Mouse (Mus musculus): ENCODE data around the gene Nostrin.

Nostrin gene

DNA sequence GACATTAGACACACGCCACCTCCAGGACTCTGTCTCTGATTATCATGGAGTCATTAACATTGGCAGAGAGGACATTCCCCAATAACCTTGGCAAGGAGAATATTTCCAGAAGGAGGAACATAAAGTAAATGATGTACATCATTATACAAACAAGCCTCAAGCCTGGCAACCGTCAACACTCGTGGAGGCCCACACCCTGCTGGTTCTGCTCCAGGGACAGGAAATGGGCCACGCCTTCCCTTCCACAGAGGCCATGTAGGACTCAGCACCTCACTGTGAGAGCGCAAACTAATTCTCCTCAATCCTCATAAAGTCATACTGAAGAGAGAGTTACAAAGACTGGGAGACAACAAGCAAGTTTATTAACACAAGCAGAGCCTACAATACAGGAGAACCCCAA is 58.0 kb downstream of the Nostrin start:
- no peak for DNase-seq (ENCODE audit: low spot score in 2 of 2)

DNA sequence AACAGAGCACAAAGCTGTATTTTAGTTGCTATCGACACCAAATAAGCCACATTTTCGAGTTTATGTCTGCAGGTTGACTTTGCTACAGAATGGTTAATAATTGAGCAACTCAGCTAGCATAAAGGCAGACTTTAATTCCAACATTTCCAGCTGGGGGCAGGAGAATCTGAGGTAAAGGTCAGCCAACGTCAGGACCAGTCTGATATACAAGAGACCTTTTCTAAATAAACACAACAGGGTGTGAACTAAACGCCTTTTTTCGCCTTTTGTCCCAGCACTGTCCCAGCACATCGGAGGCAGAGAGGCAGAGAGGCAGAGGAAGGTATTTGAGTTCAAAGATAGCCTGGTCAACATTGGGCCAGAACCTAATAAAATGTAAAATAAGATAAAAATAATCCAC is 69.6 kb downstream of the Nostrin start:
- no peak for DNase-seq (ENCODE audit: low spot score in 2 of 2)

DNA sequence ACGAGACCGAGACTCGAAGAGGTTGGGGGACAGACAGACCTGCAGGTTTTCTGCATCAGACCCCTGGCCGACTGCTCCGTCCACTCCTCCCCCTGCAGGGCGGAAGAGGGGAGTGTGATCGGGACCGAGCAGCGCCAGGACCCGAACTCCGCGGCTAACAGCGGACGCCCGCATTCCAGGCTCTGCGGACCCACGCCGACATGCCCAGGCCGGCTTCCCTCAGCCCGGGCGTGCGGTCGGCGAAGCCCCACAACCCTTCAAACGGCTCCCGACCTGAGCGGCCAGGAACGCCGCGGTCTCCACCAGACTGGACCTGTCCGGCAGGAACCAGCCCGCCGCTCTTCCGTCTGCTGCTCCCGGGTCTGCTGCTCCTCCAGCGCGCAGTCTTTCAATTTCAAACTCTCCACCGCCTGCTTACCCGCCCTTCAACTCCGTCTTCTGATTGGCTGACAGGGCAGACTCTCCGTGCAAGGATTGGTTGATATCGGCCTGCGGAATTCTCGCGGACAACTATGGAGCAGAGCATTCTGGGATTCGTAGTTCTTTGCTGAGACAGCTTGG is 70.3 kb downstream of the Nostrin start, which contains the start of gene Spc25:
Gene Spc25 (minus strand): TSS at position 404 of the 561 bp plus-strand sequence.
- peak; percentile 71 to 82 for DNase-seq (ENCODE audit: low spot score in 2 of 2)

DNA sequence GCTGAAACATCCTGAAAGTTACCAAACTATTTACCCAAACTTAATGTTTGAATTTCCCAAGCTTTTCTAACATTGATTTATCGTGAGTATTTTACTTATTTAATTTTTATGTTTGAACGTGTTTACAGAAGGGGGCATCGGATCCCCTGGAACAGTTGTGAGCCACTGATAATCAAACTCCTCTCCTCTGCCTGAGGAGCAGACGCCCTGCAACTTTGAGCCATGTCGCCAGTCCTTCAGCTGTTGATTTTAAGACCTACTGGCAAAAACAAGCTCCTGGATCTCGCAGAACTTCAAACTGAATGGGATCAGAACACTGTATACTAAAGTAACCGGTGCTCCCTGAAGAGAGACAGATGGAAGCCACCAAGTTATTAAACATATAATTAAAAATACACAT is 70.9 kb downstream of the Nostrin start:
- no peak for DNase-seq (ENCODE audit: low spot score in 2 of 2)

DNA sequence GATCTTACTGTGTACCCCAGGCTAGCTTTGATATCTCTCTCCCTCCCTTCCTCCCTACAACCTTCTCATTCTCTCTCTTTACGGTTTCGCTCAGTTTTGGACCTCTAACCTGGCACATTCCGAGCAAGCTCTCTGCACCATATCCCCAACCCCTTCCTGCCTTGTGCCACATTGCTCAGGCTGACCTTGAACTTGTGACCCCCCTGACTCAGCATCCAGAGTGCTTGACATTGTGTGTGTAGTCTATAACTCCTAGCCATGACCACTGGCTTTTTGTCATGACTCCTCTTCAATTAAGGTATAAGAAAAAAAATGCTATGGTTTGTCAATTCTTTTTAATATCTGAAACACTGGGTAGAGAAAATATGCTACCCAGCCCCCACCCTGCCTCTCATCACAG is 74.1 kb downstream of the Nostrin start:
- no peak for DNase-seq (ENCODE audit: low spot score in 2 of 2)

DNA sequence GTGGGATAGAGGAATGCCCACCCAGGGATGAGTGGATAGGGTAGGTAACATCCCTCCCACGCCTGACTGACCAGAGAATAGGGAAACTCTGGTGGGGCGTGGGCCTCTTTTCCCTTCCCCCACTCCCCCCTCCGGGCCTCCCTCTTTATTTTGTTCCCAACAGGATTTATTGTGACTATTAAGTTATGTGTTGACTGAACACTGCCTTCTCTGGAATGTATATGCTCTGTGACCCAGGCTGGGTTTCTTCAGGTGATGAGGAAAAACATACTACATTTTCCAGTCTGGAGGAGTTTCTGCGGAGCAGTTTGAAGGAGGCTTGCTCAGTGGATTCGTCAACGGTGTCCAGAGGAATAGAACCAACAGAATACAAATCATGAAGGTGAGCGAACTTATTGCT is 75.2 kb downstream of the Nostrin start, which contains the start of gene G6pc2:
Gene G6pc2 (plus strand): TSS at position 301 of the 400 bp plus-strand sequence.
- no peak for DNase-seq (ENCODE audit: low spot score in 2 of 2)

DNA sequence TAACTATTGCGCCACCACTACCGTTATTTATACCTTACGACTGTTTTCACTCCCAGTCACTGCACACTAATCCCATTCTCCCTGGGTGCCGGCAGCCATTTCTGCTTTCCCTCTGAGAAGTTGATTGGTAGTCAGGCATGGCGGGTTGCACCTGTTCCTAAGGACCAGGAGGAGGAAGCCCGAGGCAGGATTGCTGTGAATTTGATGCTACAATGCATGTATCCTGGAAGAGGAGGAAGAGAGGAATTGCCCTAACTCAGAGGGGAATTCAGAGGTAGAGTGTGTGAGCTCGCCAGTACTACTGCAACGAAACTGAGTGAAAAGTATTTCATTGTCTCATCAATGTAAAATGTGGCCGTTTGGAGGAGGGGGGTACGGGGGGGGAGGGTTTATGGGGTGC is 77.1 kb downstream of the Nostrin start:
- DNase-seq (ENCODE audit: low spot score in 2 of 2), result no peak

DNA sequence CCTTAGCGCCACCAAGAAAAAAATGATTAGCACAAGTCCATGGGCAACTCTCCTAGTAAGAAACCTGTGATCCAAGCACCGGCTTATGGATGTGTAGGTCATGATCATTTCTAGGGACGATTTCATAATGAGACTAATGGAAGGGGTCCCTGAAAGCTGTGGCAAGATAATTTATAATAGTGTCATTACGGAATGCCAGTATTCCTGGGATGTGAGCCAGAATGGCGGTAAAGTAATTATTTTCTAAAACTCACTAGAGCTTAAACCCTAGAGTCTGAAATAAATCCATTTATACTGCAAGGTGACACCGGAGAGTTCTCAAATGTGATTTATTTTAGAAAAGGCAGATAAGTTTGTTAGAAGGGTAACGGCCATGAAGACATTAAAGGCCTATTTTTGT is 79.6 kb downstream of the Nostrin start:
- no peak for DNase-seq (ENCODE audit: low spot score in 2 of 2)

DNA sequence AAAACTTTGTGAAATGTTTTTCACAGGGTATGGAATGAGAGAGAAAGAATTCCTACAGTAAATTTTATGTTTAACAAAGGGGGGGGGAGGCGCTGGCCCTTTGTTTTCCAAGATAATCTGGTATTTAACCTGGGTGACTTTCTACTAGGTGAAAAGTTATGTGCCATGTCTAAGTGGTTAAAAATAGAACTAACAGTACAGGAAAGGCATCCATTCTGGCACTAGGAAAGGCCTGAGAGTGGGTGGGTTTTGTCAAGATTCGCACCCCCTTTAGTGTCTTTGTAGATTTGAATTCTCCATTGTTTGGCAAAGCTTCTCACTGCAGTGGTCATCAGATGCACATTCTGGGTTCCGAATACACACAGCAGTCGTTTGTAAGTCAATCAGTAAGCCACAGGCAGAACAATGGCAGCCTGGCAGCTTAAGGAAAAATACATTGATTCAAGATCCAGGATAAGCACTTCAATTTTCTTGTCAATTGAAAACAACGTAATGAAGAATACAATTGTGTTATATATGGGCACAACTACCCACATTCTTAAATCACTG is 86.3 kb downstream of the Nostrin start:
- no peak for DNase-seq (ENCODE audit: low spot score in 2 of 2)

DNA sequence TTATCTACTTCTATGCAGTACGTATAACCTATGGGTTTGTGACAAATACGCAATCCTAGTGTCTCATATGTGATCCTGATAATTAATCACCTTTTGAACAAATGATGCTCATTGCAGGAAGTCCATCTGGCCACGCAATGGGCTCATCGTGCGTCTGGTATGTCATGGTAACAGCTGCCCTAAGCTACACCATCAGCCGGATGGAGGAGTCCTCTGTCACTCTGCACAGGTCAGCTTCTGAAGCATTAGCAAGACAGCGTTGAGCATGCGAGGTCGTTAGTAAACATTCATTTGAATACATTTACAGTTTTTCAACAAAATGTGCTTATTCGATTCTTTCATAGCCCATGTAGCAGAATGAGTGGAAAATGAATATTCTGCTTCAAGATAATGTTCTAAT is 87.2 kb downstream of the Nostrin start:
- DNase-seq (ENCODE audit: low spot score in 2 of 2), result no peak

DNA sequence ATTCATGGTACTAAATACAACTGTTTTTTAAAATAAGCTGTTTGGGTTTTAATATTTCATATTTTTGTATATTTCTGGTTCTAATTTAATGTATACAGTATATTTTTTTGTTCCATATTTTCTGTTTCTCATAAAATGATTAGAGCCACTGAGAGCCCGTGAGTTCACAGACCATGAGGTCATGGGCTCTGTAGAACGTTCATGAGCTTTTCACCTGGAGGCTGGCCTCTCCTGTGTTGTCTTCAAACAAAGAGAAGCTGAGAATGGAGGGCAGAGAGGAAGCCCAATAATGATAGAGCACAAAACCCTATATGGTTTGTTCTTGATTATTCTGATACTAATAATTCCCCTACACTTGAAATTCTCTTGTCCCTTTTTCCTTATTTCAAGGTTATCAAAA is 89.1 kb downstream of the Nostrin start:
- DNase-seq (ENCODE audit: low spot score in 2 of 2), result no peak

DNA sequence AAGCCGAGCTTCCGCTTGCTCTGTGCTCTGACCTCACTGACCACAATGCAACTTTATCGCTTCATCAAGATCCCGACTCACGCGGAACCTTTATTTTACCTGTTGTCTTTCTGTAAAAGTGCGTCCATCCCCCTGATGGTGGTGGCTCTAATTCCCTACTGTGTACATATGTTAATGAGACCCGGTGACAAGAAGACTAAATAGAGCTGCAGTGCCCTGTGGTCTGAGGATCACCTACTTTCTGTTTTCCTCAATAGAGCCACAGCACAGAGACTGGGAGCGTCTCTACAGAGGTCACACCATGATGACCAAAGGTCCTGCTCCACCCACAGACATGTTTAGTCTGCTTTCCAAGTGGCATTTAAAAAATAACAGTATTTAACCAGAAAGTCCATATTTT is 91.3 kb downstream of the Nostrin start:
- DNase-seq (ENCODE audit: low spot score in 2 of 2), result no peak

DNA sequence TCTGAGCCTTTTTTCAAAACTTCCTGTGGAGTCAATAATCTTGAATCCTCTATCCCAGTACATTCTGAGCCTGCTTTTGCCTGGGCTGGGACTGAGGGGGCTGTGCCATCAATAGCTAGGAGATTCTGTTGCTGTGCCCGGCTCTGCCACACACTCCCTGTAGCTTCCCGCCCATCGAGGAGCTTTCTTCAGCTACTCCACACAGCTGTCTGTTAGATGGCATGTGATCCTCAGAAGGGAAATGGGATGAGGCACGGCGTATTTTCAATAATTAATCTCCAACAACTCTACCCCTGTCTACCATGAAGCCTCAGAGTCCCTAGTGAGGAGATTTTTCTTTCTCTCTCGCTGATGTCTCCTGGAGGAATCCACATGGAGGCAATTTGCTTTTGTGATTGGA is 93.0 kb downstream of the Nostrin start:
- DNase-seq (ENCODE audit: low spot score in 2 of 2), result no peak

DNA sequence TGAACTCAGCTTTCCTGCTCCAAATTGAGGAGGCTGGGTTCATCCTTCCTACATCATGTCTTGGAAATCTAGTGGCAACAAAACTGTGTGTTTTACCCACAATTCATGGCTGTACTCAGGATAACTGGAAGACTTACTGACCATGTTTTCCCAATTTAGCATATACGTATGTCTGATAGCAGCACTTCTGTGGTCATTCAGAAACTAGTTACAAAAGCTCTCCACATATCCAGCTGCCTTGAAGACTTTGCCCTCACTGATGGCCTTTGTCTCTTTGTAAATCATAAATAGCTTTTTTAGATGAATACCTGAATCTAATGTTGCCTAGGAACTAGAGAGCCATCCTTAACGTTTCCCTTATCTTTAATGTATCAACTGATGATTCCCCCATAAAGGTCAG is 94.5 kb downstream of the Nostrin start:
- DNase-seq (ENCODE audit: low spot score in 2 of 2), result no peak

DNA sequence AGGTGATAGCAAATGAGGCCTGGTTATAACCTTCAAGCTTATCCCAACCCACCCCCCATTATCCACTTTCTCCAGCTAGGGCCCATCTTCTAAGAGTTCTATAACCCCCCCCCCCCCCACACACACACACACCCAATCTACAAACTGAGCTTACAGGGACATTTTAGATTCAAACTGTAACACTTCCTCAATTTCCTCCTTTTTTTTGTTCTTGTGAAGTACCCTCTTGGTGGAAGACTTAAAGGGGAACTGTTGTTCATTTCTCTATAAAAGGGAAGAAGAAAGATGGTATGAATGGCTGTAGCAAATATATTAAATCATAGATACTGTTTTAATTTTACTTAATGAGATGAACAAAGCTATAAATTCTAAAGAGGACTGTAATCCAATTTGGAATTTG is 96.5 kb downstream of the Nostrin start:
- no peak for DNase-seq (ENCODE audit: low spot score in 2 of 2)

DNA sequence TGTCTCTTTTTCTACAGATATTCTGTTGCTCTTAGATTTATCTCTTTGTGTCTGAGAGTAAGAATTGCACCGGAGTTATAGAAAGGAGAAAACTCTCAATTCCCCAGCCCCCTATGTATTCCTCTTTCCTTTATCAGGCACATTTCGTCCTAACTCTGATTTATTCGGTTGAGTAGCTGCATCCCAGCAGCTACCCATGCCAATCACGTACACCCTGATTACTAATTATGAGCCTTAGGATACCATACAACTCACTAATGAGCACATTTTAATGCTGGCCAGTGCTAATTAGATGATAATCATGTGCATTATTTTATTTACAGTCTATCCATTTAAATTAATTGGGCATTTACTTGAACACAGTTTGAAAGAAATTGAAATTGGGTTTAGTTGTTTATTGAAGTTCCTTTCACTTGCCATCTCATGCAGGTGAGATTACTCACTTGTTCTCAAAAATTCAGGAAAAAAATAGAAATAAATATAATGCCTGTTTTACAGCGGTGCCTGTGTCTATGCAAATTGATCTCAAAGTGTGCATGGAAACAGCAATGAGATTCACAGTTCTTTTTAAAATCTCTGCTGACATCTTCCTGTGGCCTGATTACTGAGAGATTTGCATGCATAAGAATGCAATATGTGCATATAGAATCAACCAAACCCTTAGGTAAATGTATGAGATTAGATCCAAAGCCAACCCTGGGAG is 99.5 kb downstream of the Nostrin start:
- no peak for DNase-seq (ENCODE audit: low spot score in 2 of 2)
